Mouse (Mus musculus) WW6 (cell line): Measurements from ENCODE around the gene Pxt1.
A peak's percentile ranks its signal among the peaks of the same experiment; 100 is the strongest.

Experiments
- DNase-seq: peaks from one replicate; pipeline ENCODE4 v3.0.0-alpha.2; 2013; ENCODE audit warnings: low read depth, low spot score

Gene Pxt1

DNA sequence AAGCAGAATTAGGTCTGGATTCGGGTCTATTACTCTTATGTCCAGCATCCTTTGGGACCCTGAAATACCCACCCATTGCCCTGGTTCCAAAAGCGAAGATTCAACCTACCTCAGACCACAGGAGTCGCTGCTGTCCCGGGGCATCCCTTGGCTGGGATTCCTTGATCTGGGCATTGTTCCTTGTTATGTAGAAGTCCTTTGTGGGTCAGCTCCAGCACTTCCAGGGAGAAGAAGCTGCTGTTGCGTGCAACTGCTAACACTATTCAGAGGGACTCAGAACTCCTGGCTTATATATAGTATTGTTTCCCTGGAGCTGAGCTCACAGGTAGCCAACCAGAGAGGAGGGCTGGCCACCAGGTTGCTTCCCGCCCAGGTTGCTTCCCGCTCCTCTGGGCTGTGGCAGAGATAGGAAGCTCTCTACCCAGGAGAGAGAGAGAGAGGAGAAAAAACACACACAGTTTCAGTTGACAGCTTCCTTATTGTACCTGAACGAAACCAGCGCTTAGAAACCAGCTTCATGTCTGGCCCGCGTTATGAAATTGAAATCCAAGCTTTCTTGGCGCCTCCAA lies 28.5 kb downstream of the Pxt1 start, which contains the start of gene 4930539E08Rik:
4930539E08Rik (minus strand) TSS at position 265 of the 569 bp plus-strand sequence.
- DNase-seq, result no peak

DNA sequence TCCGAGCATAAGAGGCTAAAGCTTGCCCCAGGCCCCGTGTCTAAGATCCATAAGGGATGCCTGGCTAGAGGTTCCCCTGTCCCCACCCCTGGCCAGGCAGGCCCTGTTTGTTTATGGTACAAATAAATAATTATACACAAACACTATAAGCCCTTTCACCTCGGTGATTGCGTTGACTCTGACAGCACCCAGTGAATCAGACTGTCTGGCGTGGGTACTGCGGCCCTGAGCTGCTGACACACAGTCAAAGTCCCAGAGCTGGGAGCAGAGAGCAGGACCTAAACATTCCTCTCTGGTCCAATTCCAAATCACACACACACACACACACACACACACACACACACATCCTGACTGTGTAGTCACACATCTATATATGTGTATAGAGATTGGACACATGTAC lies 29.7 kb downstream of the Pxt1 start:
- DNase-seq, result no peak

DNA sequence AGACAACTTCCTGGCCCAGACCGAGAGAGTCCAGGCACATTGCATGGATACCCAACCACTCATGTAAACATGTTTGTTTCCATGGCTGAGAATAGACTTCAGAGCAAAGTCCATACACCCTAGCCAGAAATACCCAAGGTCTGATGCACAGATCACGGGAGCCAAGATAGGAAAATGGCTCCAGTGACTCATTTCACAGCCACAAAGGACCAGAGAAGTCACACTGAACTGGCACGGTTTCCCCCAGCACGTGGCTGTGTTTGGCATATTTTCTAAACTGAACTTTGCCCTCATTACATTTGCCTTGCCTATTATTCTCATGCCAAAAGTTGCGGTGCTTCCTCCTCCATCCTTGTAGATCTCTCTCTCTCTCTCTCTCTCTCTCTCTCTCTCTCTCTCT lies 30.4 kb downstream of the Pxt1 start:
- DNase-seq, result no peak

DNA sequence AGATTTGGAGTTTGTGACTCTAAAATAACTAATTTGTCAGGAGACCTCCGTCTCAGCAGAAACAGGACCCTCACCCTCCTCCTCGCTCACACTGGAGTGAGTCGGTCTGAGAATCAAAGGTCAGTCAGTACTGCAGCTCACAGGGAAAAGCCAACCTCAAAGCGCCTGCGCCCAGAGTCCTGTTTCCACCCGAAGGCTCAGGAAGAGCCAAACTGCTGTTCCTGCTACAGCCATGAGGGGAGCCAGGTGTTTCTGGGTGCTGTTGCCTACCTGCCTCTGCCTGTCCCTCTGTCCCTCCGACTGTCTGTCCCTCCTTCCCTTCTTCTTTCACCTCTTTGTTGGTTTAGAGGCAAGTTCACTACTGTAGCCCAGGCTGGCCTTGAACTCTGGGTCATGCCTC lies 33.5 kb downstream of the Pxt1 start:
- DNase-seq, result no peak

DNA sequence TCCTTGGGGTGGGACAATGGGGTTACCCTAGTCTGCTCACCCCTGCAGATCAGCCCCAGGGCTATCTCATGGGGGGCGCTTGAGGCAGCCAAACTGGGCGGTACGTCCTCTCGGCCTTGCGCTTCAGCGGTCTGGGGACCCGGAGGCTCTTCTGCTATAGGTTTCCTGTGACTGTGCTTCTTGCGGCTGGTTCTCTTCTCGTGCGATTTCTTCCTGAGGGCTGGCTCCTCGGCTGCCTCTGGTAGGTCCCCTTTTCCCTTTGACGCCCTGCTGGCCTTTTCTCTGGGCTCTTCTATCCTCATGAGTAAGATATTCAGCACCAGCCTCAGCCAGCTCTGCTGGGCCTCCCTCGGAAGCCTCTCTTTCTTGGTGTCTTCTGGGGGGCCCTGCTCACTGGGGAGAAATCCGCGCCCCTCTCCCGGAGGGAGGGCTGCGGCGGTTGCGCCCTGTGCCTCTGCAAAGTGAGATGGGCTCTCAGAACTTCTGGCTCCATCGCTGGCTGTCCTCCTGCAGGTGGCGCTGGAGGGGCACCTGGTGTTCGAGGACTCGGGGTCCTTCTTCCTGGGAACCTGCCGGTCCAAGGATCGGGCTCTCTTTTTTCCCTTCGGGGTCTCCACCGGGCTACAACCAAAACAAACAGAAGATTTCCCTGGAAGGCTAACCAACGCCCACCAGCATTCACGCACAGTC lies 34.2 kb downstream of the Pxt1 start:
- DNase-seq, result peak; percentile 67

DNA sequence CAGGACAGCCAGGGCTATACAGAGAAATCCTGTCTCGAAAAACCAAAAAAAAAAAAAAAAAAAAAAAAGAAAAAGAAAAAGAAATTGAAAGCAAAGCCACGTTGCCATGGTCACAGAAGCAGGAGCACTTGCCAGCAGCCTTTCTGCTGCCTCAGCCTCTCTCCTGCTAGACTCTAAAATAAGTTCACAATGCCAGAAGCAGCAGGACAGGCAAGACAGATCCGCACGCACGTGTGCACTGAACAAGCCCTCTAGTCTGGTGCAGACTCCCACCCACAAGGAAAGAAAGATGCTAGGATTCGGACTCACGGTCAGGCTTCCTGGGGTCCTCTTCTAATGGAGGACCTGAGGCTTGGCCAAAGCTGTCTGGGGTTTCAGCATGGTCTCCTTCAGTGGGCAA lies 35.7 kb downstream of the Pxt1 start:
- no peak for DNase-seq

DNA sequence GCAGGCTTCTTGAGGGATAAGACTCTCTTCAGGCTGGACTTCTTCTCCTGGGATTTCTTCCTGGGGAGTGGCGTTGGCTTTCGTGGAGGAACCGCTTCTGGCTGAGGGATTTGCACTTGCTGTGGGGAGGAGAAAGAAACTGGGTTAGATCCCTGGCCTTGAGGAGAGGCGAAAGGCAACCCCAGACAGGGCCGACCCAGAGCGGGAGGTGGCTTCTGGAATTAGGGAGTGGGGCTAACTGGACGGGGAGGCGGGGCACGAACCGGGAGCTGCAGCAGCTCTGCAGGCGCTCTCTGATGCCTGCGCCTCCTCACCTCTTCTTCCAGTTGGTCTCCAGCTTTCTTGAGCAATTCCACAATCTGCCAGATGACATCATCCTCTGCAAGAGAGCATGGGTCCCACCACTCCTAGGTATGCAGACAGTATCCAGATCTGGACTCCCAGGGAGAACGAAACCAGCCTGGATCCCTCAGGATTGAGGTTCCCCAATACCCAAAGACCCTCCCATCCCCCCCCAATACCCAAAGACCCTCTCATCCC lies 38.2 kb downstream of the Pxt1 start:
- no peak for DNase-seq

DNA sequence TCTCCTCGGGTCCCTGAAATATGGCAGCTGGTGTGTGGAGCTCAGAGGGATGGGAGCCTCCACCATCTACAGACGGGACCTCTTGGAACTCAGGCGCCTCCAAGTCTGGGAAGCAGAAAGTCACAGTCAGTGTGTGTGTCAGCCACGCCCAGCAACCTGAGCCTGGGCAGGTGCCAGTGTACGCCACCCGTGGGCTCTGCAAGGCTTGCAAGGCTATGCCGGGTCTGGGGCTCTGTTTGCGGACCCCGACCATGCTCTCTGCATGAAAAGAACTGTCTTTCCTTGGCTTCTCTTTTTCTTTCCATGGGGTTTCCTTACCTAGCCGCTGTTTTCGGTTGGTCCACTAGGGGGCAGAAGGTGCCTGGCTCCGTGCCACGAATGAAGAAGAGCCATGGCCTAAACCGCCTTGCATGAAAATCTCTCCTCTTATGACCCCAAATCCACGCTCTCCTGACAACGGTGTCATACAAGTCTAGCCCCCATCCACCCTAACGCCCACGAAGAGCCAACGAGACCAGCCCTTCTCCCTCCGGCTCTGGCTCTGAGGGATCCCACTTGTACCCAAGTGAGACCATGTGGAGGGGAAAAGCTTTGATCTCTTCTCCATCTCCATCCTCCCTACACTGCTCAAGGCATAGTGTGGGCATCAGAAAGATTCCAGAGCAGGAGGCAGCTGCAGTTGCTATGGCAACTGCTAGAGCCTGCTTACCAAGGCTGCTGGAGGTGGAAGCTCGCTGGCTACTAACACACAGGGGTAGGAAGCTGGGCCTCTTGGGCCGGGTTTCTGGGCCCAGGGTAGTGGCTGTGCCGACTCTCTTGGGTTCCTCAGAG lies 38.9 kb downstream of the Pxt1 start:
- DNase-seq, result peak; percentile 58

DNA sequence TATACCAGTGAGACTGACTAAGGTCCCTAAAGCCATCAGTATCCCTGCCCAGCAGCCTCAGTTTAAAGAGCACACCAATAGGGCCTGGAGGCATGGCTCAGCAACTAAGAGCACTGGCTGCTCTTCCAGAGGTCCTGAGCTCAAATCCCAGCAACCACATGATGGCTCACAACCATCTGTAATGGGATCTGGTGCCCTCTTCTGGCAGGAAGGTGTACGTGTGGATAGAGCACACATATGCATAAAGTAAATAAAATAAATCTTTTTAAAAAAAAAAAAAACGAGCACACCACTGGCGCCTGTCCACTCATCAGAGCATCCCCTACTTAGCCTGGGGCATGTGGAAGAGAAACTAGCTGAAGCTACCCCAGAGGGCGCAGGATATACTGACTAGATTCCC lies 42.1 kb downstream of the Pxt1 start:
- no peak for DNase-seq

DNA sequence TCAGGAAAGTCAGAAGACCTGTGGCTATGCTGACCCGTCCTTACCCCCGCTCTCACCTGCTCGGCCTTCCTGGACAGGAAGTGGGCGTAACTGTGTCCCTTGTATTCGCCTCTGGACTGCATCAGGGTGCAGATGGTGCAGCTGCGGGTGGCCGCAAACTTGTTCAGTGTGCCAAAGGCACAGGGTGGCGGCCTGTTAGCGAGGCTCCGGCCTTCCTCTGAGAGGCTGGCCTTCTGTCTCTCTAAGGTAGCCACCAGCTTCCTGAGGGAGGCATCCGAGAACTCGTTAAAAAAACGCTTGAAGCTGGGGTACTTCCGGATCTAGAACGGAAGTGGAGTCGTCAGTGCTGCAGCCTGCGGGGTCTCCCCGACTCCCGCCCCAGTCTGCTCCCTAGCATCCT lies 44.2 kb downstream of the Pxt1 start:
- DNase-seq, result no peak

DNA sequence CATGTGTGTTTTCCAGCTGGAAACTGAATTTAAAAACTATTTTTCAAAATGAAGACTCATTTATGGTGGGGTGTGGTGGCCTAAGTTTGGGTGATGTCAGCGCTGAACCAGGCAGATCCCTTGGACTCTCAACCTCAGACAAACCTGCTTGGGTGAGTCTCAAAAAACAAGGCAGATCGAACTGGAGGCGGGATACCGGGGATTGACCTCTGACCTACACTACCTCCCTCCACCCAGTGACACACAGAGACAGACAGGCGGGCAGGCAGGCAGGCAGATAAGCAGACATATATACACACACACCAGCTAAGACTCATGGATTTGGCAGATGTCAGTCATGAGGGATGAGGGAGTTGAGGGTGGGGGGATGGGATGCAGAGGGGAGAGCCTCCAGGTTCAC lies 45.4 kb downstream of the Pxt1 start:
- no peak for DNase-seq

DNA sequence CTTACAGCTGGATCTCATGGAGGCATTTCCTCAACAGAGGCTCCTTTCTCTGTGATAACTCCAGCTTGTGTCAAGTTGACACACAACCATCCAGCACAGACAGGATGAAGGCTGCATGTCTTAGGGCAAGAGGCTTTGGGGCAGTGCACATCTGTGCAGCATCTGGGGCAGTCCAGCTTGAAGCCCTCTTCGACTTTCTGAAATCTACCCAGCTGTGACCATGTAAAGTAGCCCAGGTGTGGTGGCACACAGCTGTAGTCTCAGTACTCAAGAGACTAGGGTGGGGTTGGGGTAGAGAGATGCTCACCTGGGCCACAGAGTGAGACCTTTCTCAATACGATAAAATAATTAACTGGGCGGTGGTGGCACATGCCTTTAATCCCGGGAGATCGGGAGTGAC lies 45.8 kb downstream of the Pxt1 start:
- DNase-seq, result no peak

DNA sequence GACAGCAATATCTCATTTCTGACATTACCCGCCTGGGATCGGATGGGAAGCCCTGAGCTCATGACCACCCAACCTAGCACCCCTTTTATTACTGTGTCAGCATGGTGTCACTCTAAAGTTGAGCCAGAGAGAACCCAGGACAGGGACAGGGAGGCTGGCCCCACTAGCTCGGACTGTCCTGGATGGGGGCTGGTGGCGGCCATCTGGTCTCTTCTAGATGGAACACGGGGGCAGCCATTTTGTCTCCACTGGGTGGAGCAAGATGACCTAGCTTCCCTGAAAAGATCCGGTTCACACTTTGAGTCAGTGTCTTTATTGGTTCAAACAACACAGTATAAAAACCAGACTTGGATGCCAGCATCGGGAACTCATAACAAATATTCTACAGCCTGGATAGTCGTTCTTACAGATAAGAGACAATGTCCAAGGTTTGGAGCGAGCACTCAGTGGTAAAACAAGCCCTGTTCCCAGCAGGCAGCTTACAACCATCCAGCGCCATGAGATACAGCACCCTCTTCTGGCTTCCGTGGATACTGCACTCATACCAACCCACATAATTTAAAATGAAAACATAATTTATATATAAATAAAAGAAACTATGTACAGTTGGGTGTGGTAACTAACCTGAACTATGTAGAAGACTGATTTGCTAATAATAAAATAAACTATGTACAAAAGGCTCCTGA lies 47.4 kb downstream of the Pxt1 start:
- DNase-seq, result no peak

DNA sequence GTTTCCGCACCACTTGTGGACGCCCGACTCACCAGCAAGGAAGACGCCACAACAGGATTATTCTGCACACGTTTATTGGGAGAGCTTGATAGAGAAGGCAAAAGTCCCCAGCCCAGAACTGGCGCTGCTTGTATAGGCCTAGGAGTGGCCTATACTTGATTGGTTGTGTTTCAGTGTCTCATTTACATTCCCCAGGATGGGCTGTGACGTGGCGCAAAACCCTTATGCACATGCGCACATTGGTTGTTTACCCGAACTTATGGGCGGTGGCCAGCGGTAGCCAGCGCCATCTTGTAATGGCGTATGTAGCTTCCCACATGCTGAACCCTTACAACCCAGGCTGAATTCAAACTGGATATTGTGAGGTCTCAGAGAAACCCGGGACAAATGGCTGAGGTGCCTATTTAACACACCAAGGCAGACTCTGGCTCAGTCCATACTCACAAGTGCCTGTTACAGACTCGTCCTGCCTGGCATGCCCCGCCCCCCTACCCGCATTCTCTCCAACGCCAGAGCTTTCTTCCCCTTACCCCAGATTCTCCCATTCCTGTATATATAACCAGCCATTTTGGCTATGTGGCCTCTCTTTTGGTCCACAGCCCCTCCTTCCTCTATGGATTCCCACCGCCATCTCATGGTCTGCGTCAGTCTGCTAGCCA lies 48.3 kb downstream of the Pxt1 start:
- DNase-seq, result no peak

DNA sequence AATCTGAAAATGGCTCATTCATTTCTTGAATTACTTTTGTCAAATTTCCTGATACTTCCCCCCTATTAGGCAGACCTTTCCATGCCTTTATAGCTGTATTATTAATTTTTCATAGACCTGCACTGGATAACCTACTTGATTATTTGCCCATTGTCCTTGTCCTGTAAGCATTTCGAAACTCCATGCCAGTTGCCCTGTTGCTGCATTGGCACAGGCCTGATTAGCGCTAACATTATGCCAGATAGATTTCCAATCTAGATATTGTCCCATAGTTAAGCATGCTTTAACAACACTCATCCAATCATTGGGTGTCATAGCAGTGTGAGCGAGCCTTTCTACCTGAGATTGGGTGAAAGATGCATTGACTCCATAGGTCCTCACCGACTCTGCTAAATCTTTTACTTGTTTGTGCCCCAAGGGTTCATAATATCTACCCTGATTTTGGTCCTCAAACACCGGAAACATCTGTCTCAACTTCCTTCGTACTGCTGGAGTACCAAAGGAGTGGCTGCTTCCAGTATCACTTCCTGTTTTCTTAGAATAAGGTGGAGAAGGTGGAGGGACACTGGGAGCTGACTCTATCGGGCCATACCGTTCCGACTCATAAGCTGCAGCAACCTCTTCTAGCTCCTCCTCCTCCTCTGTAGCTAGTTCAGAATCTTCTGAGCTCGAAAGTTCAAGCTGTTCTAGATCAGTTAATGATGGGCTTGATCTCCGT lies 49.4 kb downstream of the Pxt1 start:
- no peak for DNase-seq

DNA sequence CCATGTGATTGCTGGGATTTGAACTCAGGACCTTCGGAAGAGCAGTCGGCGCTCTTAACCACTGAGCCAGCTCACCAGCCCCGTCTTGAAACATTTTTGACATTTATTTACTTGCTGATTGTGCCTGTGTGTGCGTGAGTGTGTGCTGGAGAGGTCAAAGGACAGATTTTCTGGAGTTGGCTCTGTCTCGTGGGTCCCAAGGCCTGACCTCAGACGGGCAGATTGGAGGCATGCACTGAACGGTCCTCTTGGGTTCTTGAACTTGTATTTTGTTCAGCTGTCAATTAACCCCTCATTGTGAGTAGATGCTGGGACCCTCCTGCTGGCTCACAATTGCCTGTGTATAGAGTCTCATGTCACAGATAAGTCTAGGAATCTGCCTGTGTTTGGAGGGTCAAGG lies 57.4 kb downstream of the Pxt1 start:
- no peak for DNase-seq

DNA sequence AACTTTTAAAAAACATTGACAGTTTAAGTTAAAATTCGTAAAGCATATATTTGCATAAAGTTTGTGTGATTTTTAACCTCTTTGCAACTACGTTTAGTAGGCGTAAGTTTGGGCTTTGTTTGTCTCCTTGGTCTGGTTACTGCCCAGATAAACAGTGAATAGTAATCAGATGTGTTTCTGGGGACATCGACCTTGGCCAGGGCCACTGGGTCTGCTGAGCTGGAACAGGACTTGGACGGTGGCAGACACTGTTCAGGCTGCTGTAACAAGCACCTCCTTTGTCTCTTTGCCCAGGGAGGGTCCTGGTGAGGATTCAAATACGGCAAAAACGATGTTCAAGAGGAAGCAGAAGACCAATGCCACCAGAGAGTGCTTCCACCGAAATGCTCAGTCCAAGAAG lies 58.4 kb downstream of the Pxt1 start:
- no peak for DNase-seq
